Mouse (Mus musculus): ENCODE results near the gene Gamt.
"Not testable (repeated sequence)": the region's sequence is repeated elsewhere in the genome, so short reads cannot be mapped to it uniquely, and the experiment has no call there.

The Gamt gene

GRCm38 (mm10) chr10:80258752-80259462, 1.9 kb downstream of the Gamt start:
- no peak for DNase-seq (ENCODE audit: low spot score)

DNA sequence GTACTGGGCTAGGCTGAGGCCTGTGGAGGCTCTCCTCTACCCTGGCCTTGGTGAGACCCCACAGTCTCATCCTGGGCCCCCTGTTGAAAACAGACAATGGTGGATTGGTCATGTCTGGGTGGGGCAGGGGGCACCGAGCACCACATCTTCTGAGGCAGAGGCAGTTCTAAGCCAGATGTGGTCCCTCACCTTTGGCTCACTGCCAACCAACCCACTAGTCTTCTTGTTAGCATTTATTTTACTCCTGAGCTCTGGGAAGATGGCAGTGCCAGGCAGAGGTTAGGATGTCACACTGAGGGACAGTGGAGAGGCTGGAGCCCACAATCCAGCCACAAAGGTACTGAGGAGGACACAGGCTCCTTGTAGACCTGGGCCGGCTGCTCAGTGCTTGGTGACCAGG, 2.9 kb downstream of the Gamt start:
- no peak for DNase-seq (ENCODE audit: low spot score)

DNA sequence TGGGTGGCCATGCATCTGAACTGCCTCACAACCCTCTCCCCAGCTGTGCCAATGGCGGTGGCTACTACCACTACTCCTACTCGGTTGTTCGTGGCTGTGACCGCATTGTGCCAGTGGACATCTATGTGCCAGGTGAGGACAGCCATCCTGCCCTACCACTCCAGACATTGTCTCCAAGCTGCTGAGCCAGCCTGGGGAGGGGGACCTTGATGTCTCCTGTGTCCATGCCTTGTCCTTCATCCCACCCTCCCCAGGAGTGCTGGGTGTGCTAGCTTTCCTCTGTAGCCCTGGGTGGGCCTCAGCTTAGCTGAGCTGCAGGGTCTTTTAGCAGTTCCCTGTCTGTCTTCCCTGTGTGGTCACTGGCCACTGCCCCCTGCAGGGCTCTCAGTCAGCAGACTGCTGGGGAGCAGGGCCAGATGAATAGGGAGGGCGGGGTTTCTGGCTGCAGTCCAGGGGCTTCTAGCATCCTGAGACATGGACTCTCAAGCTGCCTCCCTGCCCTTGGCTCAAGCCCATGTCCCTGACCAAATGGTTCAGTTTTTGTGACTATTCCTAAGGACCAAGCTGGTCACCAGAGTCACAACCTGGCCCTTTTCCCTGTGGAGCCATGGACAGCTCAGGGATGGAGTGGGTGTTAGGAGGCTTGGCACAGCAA, 4.8 kb downstream of the Gamt start:
- no peak for DNase-seq (ENCODE audit: low spot score)

DNA sequence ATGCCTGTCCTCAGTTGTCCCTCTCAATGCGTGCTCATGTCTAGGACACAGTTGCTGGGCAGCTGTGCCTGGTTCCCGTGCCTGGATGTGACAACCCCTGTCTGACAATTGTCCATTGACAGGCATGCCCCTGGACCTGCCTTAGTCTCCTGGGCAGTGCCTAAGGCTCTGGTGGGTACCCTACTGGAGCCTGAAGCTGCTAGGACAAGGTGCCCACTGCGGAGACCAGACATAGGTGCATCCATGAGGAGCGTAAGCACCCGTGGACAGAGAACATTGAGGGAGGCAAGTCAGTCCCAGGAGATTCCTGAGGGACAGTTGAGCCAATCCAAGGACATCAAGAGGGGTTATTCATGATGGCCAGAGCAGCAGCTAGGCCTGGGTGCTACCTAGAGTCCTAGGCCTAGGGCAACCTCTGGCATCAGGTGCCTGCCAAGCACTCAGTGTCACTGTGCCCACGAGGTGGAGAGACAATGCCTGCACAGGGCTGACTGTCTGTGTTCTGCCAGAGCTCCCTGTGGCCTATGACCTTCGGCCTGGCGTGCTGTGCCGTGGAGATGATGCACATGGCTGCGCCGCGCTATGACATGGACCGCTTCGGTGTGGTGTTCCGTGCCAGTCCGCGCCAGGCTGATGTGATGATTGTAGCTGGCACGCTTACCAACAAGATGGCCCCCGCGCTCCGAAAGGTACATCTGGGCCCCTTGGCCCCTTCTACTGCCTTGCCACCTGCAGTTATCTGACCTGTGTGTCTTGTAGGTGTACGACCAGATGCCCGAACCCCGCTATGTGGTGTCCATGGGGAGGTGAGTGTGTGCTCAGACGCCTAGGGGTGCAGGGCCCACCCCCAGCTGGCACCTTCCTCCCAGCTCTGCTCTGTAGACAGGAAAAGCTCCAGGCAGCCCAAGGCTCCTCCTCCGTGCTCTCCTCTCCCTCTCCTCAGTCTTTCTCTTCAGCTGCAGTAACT, 6.2 kb downstream of the Gamt start:
- no peak for DNase-seq (ENCODE audit: low spot score)

- DNase-seq (ENCODE audit: low spot score), result no peak
Measured at GRCm38 (mm10) chr10:80253551-80253950, 7.3 kb downstream of the Gamt start.

DNA sequence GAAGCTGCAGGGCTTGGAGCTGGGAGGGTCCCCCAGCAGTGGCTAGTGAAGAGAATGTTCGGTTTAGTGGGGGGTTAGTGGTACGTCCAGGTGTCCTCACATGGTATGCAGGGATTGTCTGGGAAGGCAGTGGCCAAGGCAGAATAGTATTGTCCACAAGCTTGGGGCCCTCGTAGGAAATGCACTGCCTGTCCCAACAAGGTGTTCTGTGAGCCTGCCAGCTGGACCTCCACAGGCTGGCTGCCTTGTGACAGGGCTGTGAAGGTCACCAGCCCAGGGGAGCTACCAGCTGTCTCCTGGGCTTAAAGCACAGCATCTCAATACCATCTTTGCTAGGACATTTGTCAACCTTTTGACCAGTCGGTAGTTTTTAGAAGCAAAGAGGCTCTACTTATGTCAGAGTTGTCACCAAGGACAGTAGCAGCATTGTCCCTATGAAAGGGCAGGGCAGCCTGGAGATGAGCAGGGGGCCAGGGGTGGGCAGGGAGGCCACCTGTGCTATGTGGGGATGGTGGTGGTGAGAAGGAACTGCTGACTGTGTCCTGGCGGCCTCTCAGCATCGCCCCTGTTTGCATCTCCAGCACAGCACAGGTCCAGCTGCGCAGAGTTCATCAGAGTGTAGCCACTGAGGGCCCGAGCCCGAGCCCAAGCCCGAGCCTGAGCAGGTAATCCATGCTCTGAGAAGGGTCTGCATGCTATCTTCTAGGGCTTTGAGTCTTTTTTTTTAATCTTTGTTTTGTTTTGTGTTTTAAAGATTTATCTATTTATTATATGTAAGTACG, 8.1 kb downstream of the Gamt start:
- no peak for DNase-seq (ENCODE audit: low spot score)

DNA sequence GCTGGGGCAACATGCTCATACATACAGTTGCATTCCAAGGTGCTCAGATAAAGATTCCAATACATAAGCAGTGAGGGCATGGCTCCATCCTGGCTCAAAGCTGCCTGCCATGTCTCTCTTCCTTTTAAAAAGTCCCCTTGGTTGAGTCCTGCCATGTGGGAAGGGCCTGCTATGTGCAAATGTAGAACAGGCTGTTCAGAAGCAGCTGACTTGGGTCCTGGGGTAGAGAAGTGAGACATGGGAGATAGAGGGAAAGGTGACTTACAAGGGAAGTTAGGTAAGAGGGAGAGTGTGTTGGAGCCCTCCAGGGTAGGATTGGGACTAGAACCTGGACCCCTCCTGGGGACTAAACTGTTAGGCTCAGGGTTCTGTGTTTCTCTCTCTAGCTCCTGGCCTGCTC, 8.8 kb downstream of the Gamt start:
- no peak for DNase-seq (ENCODE audit: low spot score)

DNA sequence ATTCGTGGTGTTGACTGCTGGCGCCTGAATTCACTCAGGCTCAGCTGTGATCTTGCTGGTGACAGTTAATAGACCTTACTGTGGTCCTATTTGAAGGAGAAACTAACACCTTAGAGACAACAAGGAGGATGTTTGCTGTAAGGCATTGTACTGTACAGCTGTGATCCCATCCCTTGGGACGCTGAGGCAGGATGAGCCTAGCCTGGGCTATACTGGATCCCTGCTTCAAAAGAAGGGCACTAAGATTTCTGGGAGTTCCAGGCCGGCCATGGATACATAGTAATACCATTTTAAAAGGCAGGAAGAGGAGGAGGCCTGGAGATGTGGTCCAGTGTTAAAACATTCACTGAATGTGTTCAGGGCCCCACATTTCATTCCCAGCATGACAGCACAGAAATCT, 10.2 kb downstream of the Gamt start:
- DNase-seq (ENCODE audit: low spot score), result no peak

- DNase-seq (ENCODE audit: low spot score), result no peak
Measured at GRCm38 (mm10) chr10:80250059-80250458, 10.8 kb downstream of the Gamt start.

DNA sequence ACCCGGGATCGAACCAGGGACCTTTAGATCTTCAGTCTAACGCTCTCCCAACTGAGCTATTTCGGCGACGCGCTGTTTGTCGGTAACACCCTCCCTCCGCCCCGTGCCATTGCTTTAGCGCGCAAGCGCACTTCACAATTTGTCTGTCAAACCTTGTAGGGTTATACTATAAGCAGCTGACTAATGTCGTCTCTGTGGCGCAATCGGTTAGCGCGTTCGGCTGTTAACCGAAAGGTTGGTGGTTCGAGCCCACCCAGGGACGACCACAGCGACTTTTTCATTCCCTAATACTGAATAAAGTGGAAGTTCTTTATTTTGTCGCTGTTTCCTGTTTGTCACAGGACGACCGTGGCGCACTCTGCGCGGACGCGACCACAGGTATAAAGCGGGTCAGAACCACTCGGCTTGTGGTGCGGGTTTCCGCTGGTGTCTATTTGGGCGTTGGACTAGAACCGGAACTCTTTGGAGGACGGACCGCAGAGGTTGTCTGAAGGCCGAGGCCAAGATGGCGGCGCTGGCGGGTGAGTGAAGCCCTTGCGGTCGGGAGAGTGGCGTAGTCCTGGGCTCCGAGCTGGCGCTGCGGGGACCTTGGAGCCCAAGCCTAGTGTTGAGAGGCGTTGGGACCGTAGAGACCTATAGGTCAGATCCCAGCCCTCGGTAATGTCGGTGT, 11.7 kb downstream of the Gamt start, which contains the start of gene Ndufs7:
Gene Ndufs7, plus strand, starts transcription at position 151 of the 670 bp plus-strand sequence.
- peak; percentile 93 for DNase-seq (ENCODE audit: low spot score)

GRCm38 (mm10) chr10:80248437-80248836, 12.4 kb downstream of the Gamt start:
- DNase-seq (ENCODE audit: low spot score), result not testable (repeated sequence)

DNA sequence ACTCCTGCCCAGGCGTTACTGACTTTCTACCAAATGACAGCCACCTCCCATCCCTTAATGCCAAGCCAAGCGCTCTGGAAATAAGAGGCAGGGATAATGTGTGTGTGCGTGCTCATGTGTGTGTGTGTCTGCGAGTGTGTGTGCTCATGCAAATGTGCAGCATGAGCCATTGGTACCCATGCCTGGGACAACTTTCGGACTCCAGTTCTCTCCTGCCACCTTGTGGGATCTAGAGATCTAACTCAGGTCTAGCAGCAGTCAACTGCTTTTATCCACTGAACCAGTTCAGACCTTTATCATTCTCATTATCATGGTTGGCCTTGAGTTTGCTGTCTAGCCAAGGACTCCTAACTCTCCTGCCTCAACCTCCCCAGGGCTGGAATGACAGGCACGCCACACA, 13.0 kb downstream of the Gamt start:
- DNase-seq (ENCODE audit: low spot score), result no peak

- DNase-seq (ENCODE audit: low spot score), result no peak
Measured at GRCm38 (mm10) chr10:80245600-80245999, 15.2 kb downstream of the Gamt start.

DNA sequence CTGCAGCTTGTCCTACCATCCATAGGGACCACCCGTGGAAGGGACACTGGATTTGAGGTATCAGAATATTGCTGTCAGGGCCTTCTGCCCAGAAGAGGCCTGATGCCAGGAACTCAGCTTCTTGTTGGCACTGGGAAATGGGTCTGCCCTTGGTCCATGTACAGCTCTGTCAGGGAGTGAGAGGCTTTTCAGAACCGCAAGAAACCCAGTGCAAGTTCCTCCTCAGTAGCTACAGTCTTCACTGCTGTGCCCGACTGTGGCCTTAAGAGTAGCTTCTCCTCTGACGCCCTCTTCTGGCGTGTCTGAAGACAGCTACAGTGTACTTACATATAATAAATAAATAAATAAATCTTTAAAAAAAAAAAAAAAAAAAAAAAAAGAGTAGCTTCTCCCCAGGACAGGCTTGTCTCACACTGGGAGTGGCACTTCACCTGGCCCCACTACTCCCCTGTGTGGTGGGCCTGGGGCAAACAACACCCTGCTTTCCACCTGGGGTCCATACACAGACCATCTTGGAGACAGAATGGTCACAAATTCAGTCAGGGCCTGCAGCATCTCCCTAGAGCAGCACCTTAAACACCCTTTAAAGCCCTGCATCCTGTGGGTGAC, 15.9 kb downstream of the Gamt start:
- DNase-seq (ENCODE audit: low spot score), result no peak

DNA sequence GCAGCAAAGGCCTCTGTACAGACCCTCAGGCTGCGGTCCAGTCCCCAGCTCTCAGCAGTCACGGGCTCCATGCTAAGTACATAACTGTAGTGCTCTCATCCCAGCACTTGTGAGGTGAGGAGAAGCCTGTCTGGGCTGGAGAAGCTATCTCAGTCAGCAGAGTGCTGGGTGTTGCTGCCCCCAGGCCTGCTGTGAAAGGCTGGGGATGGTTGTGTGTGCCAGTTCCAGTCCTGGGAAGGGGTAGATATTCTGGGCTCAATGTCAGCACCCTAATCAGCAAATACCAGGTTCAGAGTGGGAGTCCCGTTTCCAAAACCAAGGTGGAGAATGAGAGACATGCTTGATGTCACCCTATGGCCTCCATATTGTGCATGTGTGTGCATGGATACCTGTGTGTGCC, 18.2 kb downstream of the Gamt start:
- DNase-seq (ENCODE audit: low spot score), result no peak

- DNase-seq (ENCODE audit: low spot score), result no peak
Measured at GRCm38 (mm10) chr10:80242088-80242487, 18.7 kb downstream of the Gamt start.

DNA sequence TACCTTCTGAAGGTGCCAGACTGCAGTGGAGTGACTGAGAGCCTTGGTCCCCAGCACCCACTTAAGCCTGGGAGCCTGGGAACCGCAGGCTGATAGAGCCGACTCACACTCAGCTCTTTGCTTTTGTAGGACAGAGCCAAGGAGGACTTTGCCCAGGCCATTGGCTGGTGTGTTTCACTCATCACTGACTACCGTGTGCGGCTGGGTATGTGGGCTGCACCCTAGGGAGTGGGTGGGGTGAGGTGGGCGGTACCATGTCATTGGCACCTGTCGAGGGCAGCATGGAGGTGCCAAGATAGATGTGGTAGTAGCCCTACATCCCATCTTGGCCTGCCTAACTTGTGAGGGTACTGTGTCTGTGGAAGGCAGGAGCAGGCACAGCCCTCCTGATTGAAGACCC, 21.0 kb downstream of the Gamt start:
- no peak for DNase-seq (ENCODE audit: low spot score)

DNA sequence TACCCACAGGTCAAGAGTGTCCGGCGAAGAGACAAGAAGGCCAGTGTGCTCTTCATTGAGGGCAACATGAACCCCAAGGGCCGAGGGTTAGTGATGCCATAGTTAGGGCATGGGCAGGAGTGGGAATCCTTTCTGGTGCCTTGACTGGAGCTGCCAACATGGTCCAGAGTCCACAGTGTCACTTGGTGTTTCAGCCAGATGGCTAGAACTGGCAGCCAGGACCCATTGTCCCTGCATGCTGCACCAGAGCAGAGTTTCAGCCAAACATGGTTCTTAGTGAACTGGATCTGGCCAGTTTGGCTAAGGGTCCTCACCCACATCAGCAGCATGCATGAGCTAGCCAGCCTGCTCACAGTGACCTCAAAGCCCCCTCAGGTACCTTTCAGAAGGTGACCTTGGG, 22.5 kb downstream of the Gamt start:
- DNase-seq (ENCODE audit: low spot score), result no peak

GRCm38 (mm10) chr10:80237020-80237419, 23.8 kb downstream of the Gamt start:
- DNase-seq (ENCODE audit: low spot score), result no peak

DNA sequence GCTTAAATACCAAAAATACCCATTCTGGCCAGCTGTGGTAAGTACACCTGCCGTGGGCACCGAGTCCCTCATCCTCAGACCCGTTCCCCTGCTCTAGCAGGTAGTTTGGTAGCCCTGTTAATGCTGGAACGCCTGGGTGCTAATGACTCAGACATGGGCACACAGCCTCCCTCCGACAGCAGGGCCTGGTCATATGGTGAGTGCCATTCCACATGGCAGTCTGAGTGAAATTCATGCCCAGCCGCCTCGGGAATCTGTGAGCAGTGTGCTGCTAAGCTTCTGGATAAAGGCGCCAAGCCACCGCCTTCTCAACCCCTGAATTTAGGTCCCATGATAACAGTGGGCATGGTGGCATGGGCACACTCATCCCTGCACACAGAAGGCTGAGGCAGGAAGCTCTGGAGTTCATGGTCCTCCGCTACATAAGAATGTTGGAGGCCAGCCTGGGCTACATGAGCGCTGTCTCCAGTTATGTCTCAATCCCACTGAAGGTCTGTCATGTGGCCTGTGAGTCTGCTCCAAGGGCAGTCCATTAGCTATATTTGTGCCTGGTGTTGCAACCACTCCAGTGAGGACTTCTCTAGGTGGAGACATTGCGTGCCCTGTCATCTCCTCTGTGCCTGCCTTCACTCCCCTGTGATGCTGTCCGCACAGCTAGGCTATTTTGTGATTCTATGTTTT, 24.5 kb downstream of the Gamt start:
- no peak for DNase-seq (ENCODE audit: low spot score)
